Mouse (Mus musculus) lung, adult 10 weeks (tissue): ENCODE results near the gene Vmn1r79. TPM values are rescaled to one million over a fixed set of nuclear protein-coding genes. Genes with fewer than 3 reads are reported as not detected.

Experiments
- polyA plus RNA-seq: library from polyadenylated mRNA; stranded (reverse); fragments of 350-450 nt; fragmentation: Illumina TruSeq; extraction: RNeasy Lipid Tissue Mini Kit (QIAGEN cat#74804); gene quantifications from one replicate; pipeline ENCODE4 v1.2.3, GENCODE M21; 2014; ENCODE audit warnings: low read depth, low replicate concordance; ENCODE audit not compliant: insufficient read depth

Gene Vmn1r79
- polyA plus RNA-seq = not detected

GRCm38 (mm10) chr7:12170979-12171378 lies at the start of gene Vmn1r79:
Vmn1r79 (plus strand) TSS chr7:12171279.

GRCm38 (mm10) chr7:12149957-12150356 lies 21.1 kb upstream of the Vmn1r79 start, which contains the start of gene Vmn1r78:
Vmn1r78 (plus strand) TSS chr7:12150257.

GRCm38 (mm10) chr7:12188986-12189385 lies 17.9 kb downstream of the Vmn1r79 start, which contains the start of gene Vmn1r80:
Vmn1r80 (plus strand) TSS chr7:12189286.

Other genes with a start within 250 kb of the Vmn1r79 start
- gene Vmn1r76, start 233.1 kb upstream of the Vmn1r79 start, polyA plus RNA-seq = not detected
- gene Vmn1r77, start 134.5 kb upstream of the Vmn1r79 start, polyA plus RNA-seq = not detected
- gene Vmn1r78, start 21.0 kb upstream of the Vmn1r79 start, polyA plus RNA-seq = not detected
- gene Vmn1r80, start 18.0 kb downstream of the Vmn1r79 start, polyA plus RNA-seq = not detected
- gene Vmn1r81, start 97.0 kb downstream of the Vmn1r79 start, polyA plus RNA-seq = not detected
- gene Vmn1r82, start 129.2 kb downstream of the Vmn1r79 start, polyA plus RNA-seq = not detected
- not detected for gene Vmn1r83, start 158.2 kb downstream of the Vmn1r79 start, polyA plus RNA-seq
- gene Vmn1r84, start 198.0 kb downstream of the Vmn1r79 start, polyA plus RNA-seq = not detected